Mouse (Mus musculus) spleen, adult 2 months (tissue): Measurements from ENCODE around the gene Nlrp6.

Source experiments
- CTCF ChIP-seq: fragments of 200-500 bp; IDR thresholded peaks from 2 replicates; pipeline ENCODE4 v1.5.1; 2011; ENCODE audit warnings: mild to moderate bottlenecking, inconsistent platforms; ENCODE audit not compliant: insufficient read depth, insufficient read length, insufficient replicate concordance; ENCODE audit errors: extremely low read depth
- POLR2A ChIP-seq: fragments of 200-500 bp; IDR thresholded peaks from 2 replicates; pipeline ENCODE4 v1.6.1; 2011; ENCODE audit warnings: low read depth, low read length, inconsistent platforms

- TF ChIP-seq POLR2A (no peak), CTCF (no peak)
Observed at GRCm38 (mm10) chr7:140951765-140952164, 31.1 kb downstream of the Nlrp6 start.
